Mouse (Mus musculus) activated CD4-positive, CD25-positive, alpha-beta regulatory T cell, adult 4 months (primary cell): Measurements from ENCODE around the gene Entr1. TPM values are rescaled to one million over a fixed set of nuclear protein-coding genes. Genes with fewer than 3 reads are reported as not detected.

Experiments used
- ATAC-seq: one replicate; pipeline ENCODE4 v1.8.0; 2017
- polyA plus RNA-seq, 2 experiments: library from polyadenylated mRNA; unstranded; fragments of 100-300 nt; shearing (Covaris generic); gene quantifications; one replicate each; pipeline ENCODE4 v1.2.1; 2017

Gene Entr1
- 10 to 100 TPM; 44.8 to 54.9 TPM for polyA plus RNA-seq

DNA sequence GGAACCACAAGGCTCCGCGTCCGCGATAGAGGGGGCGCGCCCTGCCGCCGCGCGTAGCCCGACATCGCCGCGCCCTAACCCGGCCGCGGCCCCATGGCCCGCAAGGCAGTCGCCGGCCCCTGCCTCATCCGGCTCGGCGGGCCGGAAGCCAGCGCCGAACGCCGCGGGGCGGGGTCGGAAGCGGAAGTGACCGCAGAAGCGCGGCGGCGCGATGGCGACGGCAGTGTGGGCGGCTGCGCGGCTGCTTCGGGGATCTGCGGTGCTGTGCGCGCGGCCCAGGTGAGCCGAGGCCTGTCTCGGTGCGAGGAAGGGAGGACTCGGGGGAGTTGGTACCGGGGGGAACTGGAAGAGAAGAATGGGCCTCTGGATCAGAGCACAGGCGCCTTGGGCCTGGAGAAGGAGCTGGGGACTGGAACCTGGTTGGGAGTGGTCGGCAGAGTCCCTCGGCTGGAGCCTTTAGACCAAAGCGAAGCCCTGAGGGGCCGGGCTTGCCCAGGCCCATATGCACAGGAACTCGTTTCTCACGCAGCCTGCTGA is at the start of gene Entr1, which contains the start of gene Pmpca:
TSS of gene Entr1 (minus strand) at position 163 of the 537 bp plus-strand sequence.
TSS of gene Pmpca (plus strand) at position 186 of the 537 bp plus-strand sequence.
- ATAC-seq = peak; percentile 89

DNA sequence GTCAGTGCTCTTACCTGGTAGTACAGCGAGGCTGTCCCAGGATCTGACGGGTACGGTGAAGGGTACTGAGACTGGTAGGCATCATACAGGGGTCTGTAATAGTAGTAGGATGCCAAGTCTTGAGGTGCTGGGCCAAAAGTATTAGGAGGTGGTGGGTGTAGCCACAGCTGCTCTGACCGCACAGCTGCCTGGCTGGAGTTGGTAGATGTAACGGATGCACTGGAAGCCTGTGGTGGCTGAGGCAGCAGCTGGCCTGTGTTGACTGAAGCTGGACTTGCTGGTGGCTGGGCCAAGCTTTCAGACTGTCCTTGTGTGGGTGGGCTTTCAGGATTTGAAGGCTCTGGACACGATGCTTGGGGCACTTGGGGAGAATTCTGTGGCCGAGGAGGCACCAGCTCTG is 49.3 kb upstream of the Entr1 start:
- no peak for ATAC-seq

- ATAC-seq = no peak
Observed at GRCm38 (mm10) chr2:26437221-26437620, 48.1 kb upstream of the Entr1 start.

DNA sequence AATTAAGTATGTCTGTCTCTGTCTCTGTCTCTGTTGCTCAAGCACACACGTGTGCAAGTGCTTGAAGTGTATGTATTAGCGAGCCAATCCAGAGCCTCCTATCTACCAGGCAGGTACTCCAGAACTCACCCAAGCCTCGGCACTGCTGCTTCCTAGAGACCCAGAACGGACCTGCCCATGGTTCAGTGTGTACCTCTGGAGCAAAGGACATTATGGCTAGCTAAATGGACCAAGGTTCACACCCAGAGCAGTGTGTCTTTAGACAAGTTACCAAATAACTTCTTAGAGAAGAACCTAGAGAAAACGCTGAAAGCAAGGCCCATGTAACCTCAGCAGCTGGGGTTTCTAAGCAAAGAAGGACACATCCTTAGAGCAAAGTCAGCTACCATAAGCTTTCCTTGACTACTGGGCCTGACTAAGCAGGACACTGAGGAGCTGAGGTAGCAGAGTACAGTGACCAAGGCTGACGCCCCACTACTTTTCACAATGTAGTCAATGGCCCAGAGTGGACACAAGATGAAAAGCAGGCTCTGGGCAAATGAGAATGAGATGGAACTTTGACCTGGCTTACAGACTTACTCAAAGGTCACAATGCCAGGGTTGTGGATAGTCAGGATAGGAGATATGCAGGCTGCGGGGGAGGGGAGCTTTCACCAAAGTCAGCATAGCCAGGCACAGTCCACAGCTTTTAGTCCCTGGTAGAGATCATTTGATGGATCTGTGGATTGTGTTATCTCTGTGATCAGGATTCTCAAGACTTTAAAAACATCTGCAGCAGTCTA is 45.9 kb upstream of the Entr1 start:
- no peak for ATAC-seq

DNA sequence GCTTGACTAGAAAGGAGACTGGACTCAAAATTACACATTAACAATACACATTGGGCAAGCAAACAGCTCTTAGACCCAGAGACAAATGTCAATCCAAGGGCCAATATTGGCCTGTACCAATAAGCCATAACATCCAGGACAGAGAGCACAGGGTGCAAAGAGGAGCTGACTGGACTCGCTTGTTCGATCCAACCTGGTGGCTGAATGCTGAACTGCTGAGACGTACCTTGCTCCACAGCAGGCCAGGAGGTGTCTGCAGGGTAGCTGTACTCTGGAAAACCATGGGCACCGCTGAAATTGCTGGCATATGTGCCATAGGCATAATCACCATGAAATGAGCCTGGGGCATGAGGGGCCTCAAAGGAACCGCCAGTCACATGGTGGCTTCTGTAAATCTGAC is 40.7 kb upstream of the Entr1 start:
- ATAC-seq = no peak

DNA sequence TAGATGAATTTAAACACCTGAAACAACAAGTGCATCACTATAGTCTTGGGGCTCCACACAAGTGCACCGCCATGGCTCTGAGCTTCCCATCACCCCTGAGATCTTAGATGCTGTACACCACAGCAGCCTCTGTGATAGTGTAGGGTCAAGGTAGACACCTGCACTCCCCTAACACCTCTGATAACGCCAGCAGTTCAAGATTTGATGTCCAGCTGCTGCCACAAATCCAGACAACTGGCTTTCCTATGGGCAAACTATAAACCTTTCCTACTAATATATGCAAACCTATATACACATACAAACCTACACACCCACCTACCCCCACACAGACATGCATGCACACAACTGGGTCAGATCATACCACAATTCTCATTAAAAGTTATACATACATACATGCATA is 35.4 kb upstream of the Entr1 start:
- ATAC-seq = no peak

DNA sequence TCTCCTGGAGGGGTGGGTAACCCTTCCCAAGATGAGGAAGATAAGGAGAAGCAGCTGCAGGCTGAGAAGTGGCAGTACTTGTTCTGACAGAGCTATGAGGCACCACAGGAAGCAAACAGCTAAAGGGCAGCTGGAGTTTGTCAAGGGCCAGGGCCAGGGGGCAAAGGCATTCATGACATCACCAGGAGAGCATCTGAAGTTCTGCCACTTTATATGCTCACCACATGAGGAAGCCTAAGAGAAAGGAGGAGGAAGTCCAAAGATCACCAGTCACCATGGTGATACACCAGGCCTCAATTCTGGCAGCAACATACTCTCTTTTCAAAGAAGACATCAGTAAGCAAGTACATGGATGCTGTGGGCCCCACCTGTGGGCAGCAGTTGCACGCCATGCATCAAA is 34.0 kb upstream of the Entr1 start:
- no peak for ATAC-seq

GRCm38 (mm10) chr2:26421969-26422368 is 32.9 kb upstream of the Entr1 start:
- no peak for ATAC-seq

DNA sequence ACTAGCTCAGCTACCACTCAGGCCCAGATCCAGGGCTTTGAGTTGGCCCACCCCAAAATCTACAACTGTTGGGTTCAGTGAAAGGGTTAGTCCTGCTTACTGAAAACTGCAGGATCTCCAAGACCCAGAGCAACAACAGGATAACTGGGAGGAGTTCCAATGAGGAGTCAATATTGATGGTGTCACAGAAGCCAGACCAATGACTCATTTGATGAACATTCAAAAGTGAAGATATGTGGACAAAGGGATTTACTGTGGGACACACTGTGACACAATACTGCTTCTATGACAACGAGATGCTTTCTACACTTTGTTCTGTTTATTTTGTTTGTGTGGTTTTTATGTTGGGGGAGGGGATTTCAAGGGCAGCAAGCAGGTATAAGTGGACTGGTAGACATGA is 29.0 kb upstream of the Entr1 start:
- no peak for ATAC-seq

- ATAC-seq = no peak
Observed at GRCm38 (mm10) chr2:26417066-26417465, 27.9 kb upstream of the Entr1 start.

- ATAC-seq = no peak
Observed at GRCm38 (mm10) chr2:26410931-26411411, 21.9 kb upstream of the Entr1 start.

DNA sequence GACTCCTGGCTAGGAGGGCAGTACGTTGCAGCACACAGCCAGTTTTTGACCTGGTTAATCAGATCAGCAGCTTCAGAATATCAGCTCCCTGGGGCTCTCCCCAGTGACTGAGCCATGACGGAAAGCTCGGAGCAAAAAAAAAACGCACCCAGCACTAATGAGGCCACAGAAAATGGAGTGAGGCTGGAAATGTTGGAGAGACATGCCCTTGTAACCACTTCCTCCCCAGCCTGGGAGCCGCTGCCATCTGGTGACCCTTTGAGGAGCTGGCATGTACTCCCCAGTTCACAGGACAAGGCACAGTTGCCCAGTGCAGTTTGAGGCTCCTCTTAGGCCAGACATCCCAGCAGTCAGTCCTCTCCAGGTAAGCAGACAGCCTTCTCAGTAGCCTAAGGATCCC is 21.0 kb upstream of the Entr1 start:
- ATAC-seq = no peak

- ATAC-seq = no peak
Observed at GRCm38 (mm10) chr2:26409362-26409761, 20.2 kb upstream of the Entr1 start.

GRCm38 (mm10) chr2:26408515-26409356 is 19.6 kb upstream of the Entr1 start, which contains the start of gene Inpp5e:
Inpp5e (minus strand) TSS chr2:26409203.
- peak; percentile 90 for ATAC-seq

DNA sequence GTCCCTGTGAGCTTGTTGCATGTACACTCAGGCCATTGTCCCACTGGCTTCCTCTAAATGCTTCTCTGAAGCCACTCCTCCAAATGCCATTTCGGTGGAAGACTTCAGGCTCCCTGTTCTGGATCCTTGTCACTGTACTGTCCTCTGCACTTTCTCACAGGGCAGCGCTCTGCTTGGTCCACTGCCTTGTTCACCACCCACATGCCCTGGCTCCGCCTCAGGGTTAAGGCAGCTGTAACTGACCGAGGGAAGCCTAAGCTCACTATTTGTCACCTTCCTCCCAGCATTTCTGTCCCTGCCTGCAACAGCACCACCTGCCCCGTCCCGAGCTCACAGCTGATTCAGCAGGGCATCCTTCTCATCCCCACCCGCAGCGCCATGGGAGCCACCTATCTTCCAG is 14.2 kb upstream of the Entr1 start:
- ATAC-seq = no peak

- no peak for ATAC-seq
Observed at GRCm38 (mm10) chr2:26402265-26402664, 13.1 kb upstream of the Entr1 start.

- no peak for ATAC-seq
Observed at GRCm38 (mm10) chr2:26401023-26401422, 11.9 kb upstream of the Entr1 start.

- no peak for ATAC-seq
Observed at GRCm38 (mm10) chr2:26400296-26400695, 11.2 kb upstream of the Entr1 start.

DNA sequence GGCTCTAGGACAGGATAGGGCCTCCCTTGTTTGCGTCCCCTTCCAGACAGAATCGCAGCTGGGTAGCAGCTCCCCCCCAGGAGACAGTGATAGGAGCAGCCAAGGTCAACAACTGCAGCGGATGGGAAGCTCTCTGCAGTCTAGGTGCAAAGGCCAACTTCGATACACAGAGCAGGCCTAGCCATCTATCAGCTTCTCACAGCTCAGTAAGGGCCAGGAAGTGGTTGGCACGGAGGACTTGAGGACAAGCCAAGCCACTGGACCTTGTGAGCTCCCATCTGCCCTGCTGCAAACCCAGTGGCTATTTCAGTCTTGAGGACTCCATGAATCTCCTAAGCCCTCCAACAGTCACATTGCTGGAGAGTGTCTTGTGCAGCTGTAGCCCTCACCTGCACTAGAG is 10.5 kb upstream of the Entr1 start:
- ATAC-seq = no peak

DNA sequence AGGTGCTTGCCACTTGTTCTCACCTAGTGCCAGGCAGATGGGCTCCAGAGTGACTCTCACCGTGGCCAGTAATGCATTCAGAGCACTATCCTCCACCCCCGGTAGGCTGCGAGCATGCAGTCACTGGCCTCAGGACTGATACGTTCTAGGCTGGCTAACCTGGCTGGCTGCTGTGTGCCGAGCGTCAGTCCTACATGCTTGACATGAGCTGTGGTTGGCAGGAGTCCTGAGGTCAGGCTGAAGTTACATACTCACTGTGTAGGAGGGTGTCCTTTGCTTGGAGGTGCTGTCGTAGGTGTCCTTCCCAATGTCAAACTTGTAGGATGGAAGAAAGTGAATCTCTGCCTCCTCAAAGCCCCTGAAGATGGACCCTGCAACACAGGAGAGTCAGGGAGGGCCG is 9.9 kb upstream of the Entr1 start:
- ATAC-seq = no peak

- no peak for ATAC-seq
Observed at GRCm38 (mm10) chr2:26391617-26392016, 2.5 kb upstream of the Entr1 start.

- no peak for ATAC-seq
Observed at GRCm38 (mm10) chr2:26390954-26391353, 1.8 kb upstream of the Entr1 start.

- ATAC-seq = peak; percentile 7
Observed at GRCm38 (mm10) chr2:26388682-26389153, 398 bp downstream of the Entr1 start.
